Mouse (Mus musculus) erythroid progenitor cell, adult 5-6 weeks (primary cell): ENCODE results near the gene 2310039H08Rik. TPM values are rescaled to one million over a fixed set of nuclear protein-coding genes. Genes with fewer than 3 reads are reported as not detected.

ENCODE experiments used
- ATAC-seq: replicated peaks from 2 replicates; pipeline ENCODE4 v1.8.0; 2016; ENCODE audit warnings: moderate number of reproducible peaks, mild to moderate bottlenecking, moderate TSS enrichment, inconsistent platforms; ENCODE audit not compliant: poor library complexity, low FRiP score, severe bottlenecking
- total RNA-seq, 2 experiments: library from RNA; stranded (forward) in 1 of 2; stranded (reverse) in 1 of 2; fragments of 150-400 nt in 1 of 2; fragments of 186-747, 209-891 nt in 1 of 2; gene quantifications; 2 replicates each; pipeline versions ENCODE4 v1.2.3 to v1.2.4; 2015 to 2017; ENCODE audit warnings: low replicate concordance in 2 of 2

Gene 2310039H08Rik
- 7.2 and 15.1 TPM in 2 replicates for total RNA-seq (2015; ENCODE audit: low replicate concordance)
- 1.8 and 4.2 TPM in 2 replicates for total RNA-seq (2017; ENCODE audit: low replicate concordance)

- ATAC-seq: peak; percentile 84
Measured at GRCm38 (mm10) chr17:46772404-46773277, at the start of gene 2310039H08Rik. TSS of gene 2310039H08Rik (plus strand) at chr17:46772635.

DNA sequence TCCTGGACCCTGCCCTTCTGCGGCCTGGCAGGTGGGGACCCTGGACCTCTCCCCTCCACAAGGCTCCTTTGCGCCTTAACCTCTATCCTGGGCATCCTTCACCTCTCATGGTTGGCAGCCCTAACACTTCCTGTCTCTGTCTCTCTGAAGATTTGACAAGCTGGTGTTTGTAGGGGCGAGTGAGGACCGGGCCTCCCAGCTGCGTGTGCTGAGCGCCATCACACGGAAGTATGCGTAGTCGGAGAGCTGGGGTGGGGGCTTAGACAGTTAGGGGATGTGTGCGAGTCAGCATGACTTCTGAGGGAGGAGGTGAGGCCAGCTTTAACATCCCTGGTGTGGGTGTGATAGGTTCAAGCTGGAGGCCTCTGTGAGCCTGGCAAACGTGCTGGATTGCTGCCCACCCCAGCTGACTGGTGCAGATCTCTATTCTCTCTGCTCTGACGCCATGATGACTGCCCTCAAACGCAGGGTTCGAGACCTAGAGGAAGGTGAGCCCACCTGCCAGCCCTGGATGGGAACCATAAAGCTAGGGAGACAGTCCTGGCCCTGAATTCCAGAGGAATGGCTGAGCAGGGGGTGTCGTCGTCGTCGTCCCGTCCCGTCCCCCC, 47.9 kb upstream of the 2310039H08Rik start:
- no peak for ATAC-seq

DNA sequence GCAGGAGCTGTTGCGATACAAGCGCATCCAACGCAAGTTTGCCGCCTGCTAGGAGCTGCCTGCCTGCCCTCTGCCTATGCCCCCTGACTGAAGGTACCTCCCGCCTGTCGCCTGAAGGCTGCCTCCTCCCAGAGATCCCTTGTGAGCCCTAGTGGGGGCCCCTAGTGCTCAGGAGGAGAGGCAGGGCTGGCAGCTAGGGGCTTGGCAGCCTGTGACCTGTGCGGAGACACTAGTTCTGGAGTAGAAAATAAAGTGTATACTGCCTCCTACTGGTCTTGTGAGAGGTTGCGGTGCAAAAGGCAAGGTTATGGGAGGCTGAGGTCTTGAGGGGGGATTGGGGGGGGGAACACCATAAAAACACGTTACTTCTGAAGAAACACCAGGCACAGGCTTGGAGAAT, 47.2 kb upstream of the 2310039H08Rik start:
- no peak for ATAC-seq

DNA sequence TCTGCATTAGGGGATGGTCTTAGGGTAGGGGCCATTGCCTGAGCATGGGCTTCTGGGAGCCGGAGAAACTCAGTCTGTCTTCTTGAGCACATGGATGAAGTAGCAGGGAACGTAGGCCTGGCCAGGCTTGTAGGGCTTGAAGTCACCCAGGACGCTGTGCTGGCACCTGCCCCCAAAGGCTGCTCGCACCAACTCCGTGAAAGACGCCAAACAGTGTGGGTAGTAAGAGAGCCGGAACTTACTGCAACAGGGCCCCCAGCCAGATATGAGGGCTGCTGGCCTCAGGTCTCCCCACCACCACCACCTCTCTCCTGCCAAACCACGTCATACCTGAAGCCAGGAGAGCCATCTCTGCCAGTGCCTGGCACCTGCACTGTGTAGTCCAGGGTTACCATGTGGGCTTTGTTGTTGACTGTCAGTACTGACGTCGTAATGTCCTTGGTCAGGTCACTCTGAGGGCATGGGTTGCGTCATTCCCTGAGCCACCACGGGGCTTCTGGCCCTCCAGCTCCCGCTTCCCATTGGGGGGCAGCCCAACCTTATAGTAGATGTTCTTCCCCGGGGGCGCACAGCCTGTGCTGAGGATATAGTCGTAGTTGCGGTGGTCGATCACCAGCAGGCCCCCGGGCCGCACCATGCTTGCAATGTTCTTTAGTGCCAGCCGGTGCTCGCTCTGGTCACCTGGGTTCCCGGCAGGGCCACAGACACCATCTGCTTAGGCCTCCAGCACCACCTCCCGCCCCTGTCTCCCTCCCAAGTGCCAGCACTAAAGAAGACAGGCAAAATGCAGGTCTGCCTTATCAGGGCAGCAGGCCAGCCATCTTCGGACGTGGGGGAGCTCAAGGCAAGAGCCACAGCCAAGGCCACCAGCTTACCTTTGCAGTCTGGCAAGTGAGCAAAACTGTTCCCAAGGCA, 46.4 kb upstream of the 2310039H08Rik start:
- ATAC-seq: no peak

GRCm38 (mm10) chr17:46727271-46727670, 45.2 kb upstream of the 2310039H08Rik start:
- no peak for ATAC-seq

DNA sequence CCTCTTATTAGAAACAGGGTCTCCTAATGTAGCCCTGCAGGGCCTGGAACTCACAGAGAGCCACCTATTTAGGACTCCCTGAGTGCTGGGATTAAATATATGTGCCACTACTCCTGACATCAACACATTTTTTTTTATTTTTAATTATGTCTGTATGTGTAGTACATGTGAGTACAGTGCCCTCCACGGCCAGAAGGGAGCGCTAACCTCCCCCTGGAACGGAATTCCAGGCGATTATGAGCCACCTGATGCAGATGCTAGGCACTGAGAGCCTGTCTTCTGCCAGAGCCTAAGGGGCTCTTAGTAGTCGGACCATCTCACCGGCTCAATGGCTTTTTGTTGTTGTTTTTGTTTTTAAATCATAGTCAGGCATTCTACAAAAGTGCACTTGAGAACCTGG, 44.4 kb upstream of the 2310039H08Rik start:
- ATAC-seq: no peak

DNA sequence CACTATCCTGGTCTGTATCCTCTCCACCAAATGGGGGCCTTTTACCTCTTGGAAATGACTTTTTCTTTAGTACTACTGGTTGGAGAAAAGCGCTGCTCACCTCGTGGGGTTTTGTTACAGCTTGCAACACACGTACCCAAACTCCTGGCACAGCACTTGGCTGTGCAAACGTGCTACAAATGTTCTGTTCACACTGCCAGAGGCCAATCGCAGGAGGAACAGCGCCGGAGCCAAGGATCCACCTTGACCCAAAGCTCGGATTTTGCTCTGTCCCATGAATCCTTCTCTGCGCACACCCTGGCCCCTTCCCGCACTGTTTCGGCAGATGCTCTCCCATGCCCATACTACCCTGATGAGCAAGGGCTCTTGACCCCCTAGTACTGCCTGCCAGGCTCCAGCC, 43.9 kb upstream of the 2310039H08Rik start:
- ATAC-seq: no peak

DNA sequence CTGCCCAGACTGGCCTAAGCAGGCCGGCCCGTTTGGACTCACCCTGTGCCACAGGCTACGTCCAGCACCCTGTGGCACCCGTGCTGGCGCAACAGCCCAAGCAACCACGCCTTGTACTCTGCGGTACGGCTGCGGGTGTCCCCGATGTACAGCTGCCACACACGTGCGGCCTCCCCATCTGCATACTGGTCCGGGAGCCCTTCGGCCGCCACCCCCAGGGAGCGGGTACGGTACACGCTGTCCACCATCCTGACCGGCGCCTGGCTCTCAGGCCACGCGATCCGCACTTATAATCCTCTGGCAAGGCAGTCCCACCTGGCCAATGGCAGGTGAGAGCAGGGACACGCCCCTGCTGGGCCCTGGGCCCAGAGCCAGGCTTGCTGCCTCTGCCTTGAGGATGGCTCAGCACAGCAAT, 43.5 kb upstream of the 2310039H08Rik start, which contains the start of gene Gnmt:
Gene Gnmt, minus strand, starts transcription at position 265 of the 415 bp plus-strand sequence.
- ATAC-seq: no peak

DNA sequence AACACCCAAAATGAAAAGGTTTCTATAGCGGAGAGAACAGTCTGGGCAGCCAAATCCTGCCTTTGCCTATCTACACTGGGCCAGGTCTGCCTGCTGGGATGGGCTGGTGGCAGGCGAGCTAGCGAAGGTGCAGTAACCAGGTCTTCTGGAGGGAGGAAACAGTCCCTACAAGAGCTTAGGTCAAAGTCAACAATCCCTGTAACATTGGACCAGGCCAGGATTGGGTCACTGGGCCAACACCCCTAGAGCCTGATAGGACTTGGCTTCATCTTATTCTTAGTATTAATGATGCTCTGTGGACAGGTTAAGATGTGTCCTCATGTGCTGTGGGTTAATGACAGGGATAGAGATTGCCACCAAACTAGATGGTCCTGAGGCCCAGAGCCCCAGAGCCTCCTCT, 38.4 kb upstream of the 2310039H08Rik start:
- ATAC-seq: no peak

DNA sequence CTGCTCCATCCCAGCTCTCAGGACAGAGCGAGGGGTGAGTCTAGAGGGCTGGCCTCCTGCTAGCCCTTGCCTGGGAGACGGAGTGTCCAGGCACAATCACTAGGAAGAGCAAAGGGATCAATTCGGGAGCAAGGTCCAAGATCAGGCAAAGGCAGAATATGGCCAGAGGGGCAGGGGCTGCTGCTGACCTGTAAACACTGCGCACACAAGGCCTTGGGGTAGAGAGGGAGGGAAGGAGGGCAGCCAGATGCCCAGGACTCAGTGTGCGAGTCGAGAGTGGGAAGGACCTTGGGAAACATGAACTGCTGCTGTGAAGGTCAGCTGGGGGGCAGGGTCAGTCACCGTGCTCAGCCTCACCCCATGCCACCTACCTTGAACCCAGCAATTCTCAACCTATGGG, 37.1 kb upstream of the 2310039H08Rik start:
- no peak for ATAC-seq

- peak; percentile 66; the same call in 1 of the 2 replicates for ATAC-seq
Measured at GRCm38 (mm10) chr17:46736160-46736559, 36.3 kb upstream of the 2310039H08Rik start.

DNA sequence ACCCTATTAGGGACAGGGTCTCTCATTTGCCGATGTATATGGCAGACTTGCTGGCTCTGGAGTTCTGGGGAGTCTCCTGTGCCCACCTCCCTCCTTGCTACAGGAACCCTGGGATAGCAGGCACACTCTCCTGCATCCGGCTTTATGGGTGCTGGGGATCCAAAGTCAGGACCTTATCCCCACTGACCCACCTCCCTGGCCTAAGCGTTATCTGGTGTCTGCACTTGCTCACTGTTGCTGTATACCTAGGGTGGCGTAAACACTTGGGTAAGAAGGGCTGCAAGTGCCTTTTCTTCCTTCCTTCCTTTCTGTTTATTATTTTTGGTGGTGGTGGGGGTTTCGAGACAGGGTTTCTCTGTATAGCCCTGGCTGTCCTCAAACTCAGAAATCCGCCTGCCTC, 31.1 kb upstream of the 2310039H08Rik start:
- ATAC-seq: no peak; the same call in 1 of the 2 replicates

DNA sequence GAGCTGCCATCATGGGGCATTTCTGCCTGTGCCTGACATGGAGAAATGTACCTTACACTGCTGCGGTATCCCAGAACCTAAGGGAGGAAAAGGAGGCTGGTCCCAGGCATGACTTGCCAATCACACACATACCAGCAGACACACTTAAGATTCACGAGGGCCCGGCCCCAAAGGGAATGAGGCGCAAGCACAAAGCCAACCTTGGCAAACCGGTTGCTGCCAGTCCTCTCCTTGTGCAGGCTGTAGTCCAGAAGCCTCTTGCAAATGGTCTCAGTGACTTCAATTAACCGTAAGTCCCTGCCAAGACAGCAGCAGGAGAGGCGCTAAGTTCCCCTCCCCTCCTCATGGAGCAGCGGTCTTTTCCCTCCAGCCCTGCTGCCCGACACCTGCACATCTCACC, 29.4 kb upstream of the 2310039H08Rik start:
- no peak for ATAC-seq

DNA sequence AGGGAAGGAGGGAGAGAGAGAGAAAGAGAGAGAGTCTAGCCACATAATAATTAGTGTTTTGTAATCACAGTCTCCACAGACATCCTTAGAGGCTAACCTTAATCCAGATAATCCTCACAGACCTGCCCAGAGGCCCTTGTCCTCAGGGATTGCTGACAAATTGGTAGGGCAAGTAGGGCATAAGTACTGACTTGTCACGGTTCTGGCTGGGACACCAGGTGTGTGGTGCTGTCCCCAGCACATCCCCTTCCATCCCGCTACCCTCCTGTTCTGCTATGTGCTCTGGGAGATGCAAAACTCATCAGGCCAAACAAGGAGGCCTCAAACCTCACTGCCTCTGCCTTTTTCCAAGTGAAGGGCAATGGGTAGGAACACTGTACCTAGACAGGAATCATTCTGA, 26.9 kb upstream of the 2310039H08Rik start:
- no peak for ATAC-seq

GRCm38 (mm10) chr17:46747234-46747633, 25.2 kb upstream of the 2310039H08Rik start:
- ATAC-seq: no peak

GRCm38 (mm10) chr17:46747806-46748205, 24.6 kb upstream of the 2310039H08Rik start:
- no peak for ATAC-seq

DNA sequence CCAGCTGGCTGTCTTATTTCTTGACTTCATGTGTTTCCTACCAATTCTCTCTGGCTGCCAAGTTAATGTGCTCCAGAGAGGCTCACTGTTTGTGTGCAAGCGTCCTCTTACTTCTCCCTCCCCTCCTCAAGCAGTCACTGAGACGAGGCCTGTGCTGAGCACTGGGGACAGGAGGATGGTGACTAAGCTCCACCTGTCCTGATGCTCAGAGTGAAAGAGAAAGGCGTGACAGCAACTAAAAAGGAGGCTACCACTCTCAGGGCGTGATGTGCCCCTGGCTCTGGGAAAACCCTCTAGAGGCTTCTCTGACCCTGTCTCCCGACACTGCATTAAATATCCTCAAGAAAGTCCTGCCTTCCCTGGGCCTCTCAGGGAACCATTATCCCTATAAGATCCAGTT, 23.2 kb upstream of the 2310039H08Rik start:
- ATAC-seq: no peak

DNA sequence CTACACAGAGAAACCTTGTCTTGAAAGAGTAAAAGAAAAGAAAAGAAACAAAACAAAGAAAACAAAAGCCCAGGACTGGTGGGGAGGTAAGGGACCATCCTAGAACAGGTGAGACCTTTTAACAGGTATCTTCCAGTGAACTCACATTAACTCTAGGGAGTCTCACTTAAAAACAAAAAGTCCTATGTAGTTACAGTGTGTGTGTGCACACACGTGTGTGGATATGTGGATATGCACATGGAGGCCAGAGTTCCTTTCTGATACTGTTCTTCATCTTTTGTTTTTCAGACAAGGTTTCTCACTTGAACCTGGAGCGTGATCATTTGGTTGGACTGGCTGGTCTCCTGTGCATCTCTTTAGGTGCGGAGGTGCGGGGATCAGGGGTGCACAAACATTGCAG, 21.9 kb upstream of the 2310039H08Rik start:
- no peak for ATAC-seq

DNA sequence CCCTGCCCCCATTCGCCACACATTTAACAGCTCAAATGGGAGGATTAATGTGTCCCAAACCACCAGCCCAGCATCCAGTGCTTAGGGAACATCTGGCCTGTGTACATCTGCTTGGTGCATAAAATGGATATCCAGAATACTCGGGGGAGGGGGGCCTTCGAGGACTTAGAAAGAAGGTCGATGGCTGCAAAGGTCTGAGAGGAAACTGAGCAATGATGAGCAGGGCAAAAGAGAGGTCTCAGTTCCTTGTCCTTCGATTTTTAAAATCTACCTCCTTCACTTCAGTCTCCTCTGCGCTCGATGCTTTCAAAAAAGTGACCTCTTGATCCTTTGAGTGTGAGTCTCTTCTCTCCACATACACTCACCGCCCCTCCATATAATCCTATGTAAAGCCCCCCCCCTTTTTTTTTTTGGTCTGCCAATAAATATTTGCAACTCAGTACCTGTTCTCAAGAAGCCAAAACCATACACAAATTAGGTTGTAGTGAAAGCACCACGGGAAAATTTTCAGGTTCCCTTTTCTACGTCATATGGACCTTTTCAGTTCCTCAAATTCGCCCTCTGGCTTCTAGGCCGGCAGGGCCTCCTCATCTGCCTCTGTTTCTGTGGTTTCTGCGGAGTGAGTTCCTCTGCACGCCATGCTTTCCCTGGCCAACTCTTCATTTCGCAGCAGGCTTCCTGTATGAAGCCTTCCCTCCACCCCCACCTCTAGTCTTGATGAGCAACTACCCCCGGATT, 21.2 kb upstream of the 2310039H08Rik start:
- ATAC-seq: no peak
